Mouse (Mus musculus): Measurements from ENCODE around the gene Gorasp1. TPM values are rescaled to one million over a fixed set of nuclear protein-coding genes. Genes with fewer than 3 reads are reported as not detected.

Gene Gorasp1
- polyA plus RNA-seq, 1 experiment from 2014 or later, result 23.2 TPM

DNA sequence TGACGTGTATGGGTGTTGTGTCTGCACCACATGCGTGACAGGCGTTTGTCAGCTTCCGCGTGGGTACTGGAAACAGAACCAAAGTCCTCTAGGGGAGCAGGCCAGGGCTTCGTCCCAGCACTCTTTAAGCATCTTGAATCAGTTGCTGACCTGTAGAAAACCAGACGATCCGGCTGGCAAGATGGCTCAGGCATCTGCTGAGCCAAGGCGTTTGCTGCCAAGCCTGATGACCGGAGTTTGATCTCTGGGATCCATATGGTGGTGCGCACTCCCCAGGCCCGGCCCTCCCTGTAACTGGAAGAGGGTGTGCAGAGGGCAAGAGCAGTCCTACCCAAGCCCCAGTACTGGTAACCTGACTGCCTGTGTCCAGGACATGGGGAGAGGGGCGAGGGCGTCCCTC is 4.5 kb upstream of the Gorasp1 start:
- Histone ChIP-seq H3K4me1 (ENCODE audit: control insufficient read depth in 2 of 2, insufficient read depth in 2 of 2, low read length in 2 of 2) (peaks cover 3 to 4% of the 10 kb centered on the region in 2 experiments; a peak in 2 of 4 replicates), H3K4me2 (ENCODE audit: low read length) (no peak overlapping the region), H3K9ac (ENCODE audit: low read length) (no peak overlapping the region), H3K27me3 (ENCODE audit: control insufficient read depth, insufficient read depth, low read length) (no peaks in the 10 kb centered on the region), H3K27ac (replicated peaks in 1 of 2; ENCODE audit: control insufficient read depth in 1 of 2, insufficient read depth in 1 of 2, low read depth in 2 of 2, low read length in 2 of 2) (no peak overlapping the region), H3K9me3 (ENCODE audit: control insufficient read depth, low read length) (no peaks in the 10 kb centered on the region), H3K36me3 (ENCODE audit: control insufficient read depth, insufficient read depth, low read length) (no peaks in the 10 kb centered on the region), H3K4me3 (ENCODE audit: control insufficient read depth in 1 of 2, insufficient read depth in 1 of 2, low read depth in 1 of 2, low read length in 2 of 2) (no peak overlapping the region)
- ATAC-seq (ENCODE audit: insufficient number of reproducible peaks, insufficient read depth, low FRiP score, low read depth), result no peak
- 88% methylated on average over 14 of the region's 14 CpGs for WGBS

DNA sequence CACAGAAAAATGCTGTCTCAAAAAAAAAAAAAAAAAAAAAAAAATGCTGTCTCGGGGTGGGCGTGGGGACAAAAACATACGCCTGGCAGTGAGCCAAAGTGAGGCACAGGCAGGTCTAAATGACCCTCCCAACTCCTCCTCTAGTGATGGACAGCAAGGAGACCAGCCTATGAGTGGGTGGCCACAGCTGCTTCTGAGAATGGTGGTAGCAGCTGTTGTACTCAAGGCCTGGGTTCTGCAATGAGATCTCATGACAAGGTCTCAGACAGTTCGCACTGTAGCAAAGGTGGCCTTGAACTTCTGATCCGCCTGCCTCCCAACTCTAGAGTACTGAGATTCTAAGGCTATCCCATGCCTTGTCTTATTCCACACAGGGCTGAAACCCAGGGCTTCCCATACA is 4.0 kb upstream of the Gorasp1 start:
- Histone ChIP-seq H3K4me2 (ENCODE audit: low read length) (no peak overlapping the region), H3K36me3 (ENCODE audit: control insufficient read depth, insufficient read depth, low read length) (no peaks in the 10 kb centered on the region), H3K27me3 (ENCODE audit: control insufficient read depth, insufficient read depth, low read length) (no peaks in the 10 kb centered on the region), H3K4me1 (ENCODE audit: control insufficient read depth in 2 of 2, insufficient read depth in 2 of 2, low read length in 2 of 2) (peaks cover 5 to 9% of the 10 kb centered on the region in 2 experiments), H3K27ac (replicated peaks in 1 of 2; ENCODE audit: control insufficient read depth in 1 of 2, insufficient read depth in 1 of 2, low read depth in 2 of 2, low read length in 2 of 2) (no peak overlapping the region), H3K9ac (ENCODE audit: low read length) (no peak overlapping the region), H3K4me3 (ENCODE audit: control insufficient read depth in 1 of 2, insufficient read depth in 1 of 2, low read depth in 1 of 2, low read length in 2 of 2) (no peak overlapping the region), H3K9me3 (ENCODE audit: control insufficient read depth, low read length) (no peaks in the 10 kb centered on the region)
- 71% methylated on average over 5 of the region's 5 CpGs for WGBS
- ATAC-seq (ENCODE audit: insufficient number of reproducible peaks, insufficient read depth, low FRiP score, low read depth), result no peak

DNA sequence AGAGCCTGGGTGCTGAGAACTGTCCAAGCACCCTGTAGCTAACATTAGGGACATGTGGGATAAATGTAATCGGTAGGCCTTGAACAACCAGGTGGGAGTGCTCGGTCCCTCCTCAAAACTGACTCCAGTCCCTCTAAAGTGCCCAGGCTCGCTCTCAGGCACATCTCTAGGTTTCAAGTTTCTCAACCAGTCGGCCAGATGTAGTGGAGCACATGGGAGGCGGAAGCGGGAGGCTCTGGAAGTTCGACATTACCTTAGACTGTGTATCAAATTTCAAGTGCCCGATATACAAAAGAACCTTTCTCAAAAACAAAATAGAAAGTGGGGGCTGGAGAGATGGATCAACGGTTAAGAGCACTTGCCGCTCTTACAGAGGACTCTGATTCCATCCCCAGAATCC is 2.3 kb upstream of the Gorasp1 start:
- 79% methylated on average over 10 of the region's 10 CpGs for WGBS
- Histone ChIP-seq H3K27me3 (ENCODE audit: control insufficient read depth, insufficient read depth, low read length) (no peaks in the 10 kb centered on the region), H3K4me1 (ENCODE audit: control insufficient read depth in 2 of 2, insufficient read depth in 2 of 2, low read length in 2 of 2) (peaks cover 8 to 11% of the 10 kb centered on the region in 2 experiments), H3K36me3 (ENCODE audit: control insufficient read depth, insufficient read depth, low read length) (no peaks in the 10 kb centered on the region), H3K4me2 (ENCODE audit: low read length) (no peak overlapping the region), H3K27ac (replicated peaks in 1 of 2; ENCODE audit: control insufficient read depth in 1 of 2, insufficient read depth in 1 of 2, low read depth in 2 of 2, low read length in 2 of 2) (no peak overlapping the region), H3K9me3 (ENCODE audit: control insufficient read depth, low read length) (no peaks in the 10 kb centered on the region), H3K9ac (ENCODE audit: low read length) (no peak overlapping the region), H3K4me3 (ENCODE audit: control insufficient read depth in 1 of 2, insufficient read depth in 1 of 2, low read depth in 1 of 2, low read length in 2 of 2) (no peak overlapping the region)
- no peak for ATAC-seq (ENCODE audit: insufficient number of reproducible peaks, insufficient read depth, low FRiP score, low read depth)

GRCm38 (mm10) chr9:119938496-119938895 is 1.1 kb upstream of the Gorasp1 start:
- no peak overlapping the region for H3K4me2 ChIP-seq (ENCODE audit: low read length)
- H3K4me3 ChIP-seq (ENCODE audit: control insufficient read depth in 1 of 2, insufficient read depth in 1 of 2, low read depth in 1 of 2, low read length in 2 of 2), result no peak overlapping the region
- H3K9me3 ChIP-seq (ENCODE audit: control insufficient read depth, low read length), result no peaks in the 10 kb centered on the region
- H3K27ac ChIP-seq (replicated peaks in 1 of 2; ENCODE audit: control insufficient read depth in 1 of 2, insufficient read depth in 1 of 2, low read depth in 2 of 2, low read length in 2 of 2), result no peak overlapping the region
- H3K27me3 ChIP-seq (ENCODE audit: control insufficient read depth, insufficient read depth, low read length), result no peaks in the 10 kb centered on the region
- H3K4me1 ChIP-seq (ENCODE audit: control insufficient read depth in 2 of 2, insufficient read depth in 2 of 2, low read length in 2 of 2), result peaks cover 8 to 11% of the 10 kb centered on the region in 2 experiments
- no peak overlapping the region for H3K9ac ChIP-seq (ENCODE audit: low read length)
- H3K36me3 ChIP-seq (ENCODE audit: control insufficient read depth, insufficient read depth, low read length), result no peaks in the 10 kb centered on the region
- ATAC-seq (ENCODE audit: insufficient number of reproducible peaks, insufficient read depth, low FRiP score, low read depth), result no peak
- WGBS, result 79% methylated on average over 4 of the region's 4 CpGs

DNA sequence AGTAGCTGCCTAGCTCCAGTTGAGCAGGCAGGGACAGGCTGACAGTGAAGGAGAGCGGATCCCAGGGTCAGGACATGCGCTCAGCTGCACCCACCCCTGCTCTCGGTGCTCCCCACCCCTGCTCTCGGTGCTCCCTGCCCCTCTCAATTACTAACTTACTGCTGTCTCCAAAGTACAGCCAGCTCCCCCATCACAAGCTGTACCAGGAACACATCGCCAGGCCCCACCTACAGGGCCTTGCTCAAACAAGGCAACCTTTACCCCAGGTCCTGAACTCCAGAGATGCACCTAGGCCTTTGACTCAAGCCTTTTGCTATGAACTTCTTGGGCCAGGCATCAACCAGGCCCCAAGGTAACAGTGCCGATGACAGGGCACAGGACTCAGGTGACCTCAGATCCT is 3.7 kb downstream of the Gorasp1 start:
- H3K36me3 ChIP-seq (ENCODE audit: control insufficient read depth, insufficient read depth, low read length), result peaks cover 38% of the 10 kb centered on the region
- no peak for ATAC-seq (ENCODE audit: insufficient number of reproducible peaks, insufficient read depth, low FRiP score, low read depth)

DNA sequence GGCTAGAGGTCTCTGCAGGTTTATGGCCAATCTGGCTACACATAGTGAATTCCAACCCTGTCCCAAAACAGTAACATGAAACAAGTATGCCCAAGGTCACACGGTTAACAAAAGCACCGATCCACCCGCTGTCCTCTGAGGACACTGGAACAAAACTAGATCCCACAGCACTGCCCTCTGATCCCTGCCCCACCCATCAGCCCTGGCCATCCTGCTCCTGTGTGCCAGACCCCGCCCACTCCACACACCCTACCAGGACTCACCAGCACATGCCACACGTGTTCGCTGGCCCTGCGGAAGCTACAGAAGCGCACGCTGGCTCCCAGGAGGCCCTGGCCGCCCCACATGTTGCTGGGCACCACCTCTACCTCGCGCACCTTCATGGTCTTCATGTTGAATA is 5.0 kb downstream of the Gorasp1 start:
- Histone ChIP-seq H3K36me3 (ENCODE audit: control insufficient read depth, insufficient read depth, low read length) (peaks cover 51% of the 10 kb centered on the region), H3K4me1 (ENCODE audit: control insufficient read depth in 2 of 2, insufficient read depth in 2 of 2, low read length in 2 of 2) (peaks cover 5 to 7% of the 10 kb centered on the region in 2 experiments), H3K4me2 (ENCODE audit: low read length) (no peak overlapping the region), H3K9me3 (ENCODE audit: control insufficient read depth, low read length) (no peaks in the 10 kb centered on the region), H3K27me3 (ENCODE audit: control insufficient read depth, insufficient read depth, low read length) (no peaks in the 10 kb centered on the region), H3K4me3 (ENCODE audit: control insufficient read depth in 1 of 2, insufficient read depth in 1 of 2, low read depth in 1 of 2, low read length in 2 of 2) (no peak overlapping the region), H3K9ac (ENCODE audit: low read length) (no peak overlapping the region), H3K27ac (replicated peaks in 1 of 2; ENCODE audit: control insufficient read depth in 1 of 2, insufficient read depth in 1 of 2, low read depth in 2 of 2, low read length in 2 of 2) (no peak overlapping the region)
- ATAC-seq (ENCODE audit: insufficient number of reproducible peaks, insufficient read depth, low FRiP score, low read depth), result no peak
- 84% methylated on average over 12 of the region's 12 CpGs for WGBS

More for the DNA sequence above, 3.7 kb downstream of the Gorasp1 start:
- no peaks in the 10 kb centered on the region for H3K9me3 ChIP-seq (ENCODE audit: control insufficient read depth, low read length)
- no peak overlapping the region for H3K9ac ChIP-seq (ENCODE audit: low read length)
- no peak overlapping the region for H3K4me2 ChIP-seq (ENCODE audit: low read length)
- WGBS, result 90% methylated on average over 5 of the region's 6 CpGs
- peaks cover 8 to 11% of the 10 kb centered on the region in 2 experiments for H3K4me1 ChIP-seq (ENCODE audit: control insufficient read depth in 2 of 2, insufficient read depth in 2 of 2, low read length in 2 of 2)
- H3K27me3 ChIP-seq (ENCODE audit: control insufficient read depth, insufficient read depth, low read length), result no peaks in the 10 kb centered on the region
- no peak overlapping the region for H3K4me3 ChIP-seq (ENCODE audit: control insufficient read depth in 1 of 2, insufficient read depth in 1 of 2, low read depth in 1 of 2, low read length in 2 of 2)
- H3K27ac ChIP-seq (replicated peaks in 1 of 2; ENCODE audit: control insufficient read depth in 1 of 2, insufficient read depth in 1 of 2, low read depth in 2 of 2, low read length in 2 of 2), result no peak overlapping the region

- Histone ChIP-seq H3K36me3 (ENCODE audit: control insufficient read depth, insufficient read depth, low read length) (peaks cover 94% of the 10 kb centered on the region), H3K4me2 (ENCODE audit: low read length) (no peak overlapping the region)
Measured at GRCm38 (mm10) chr9:119926497-119926896, 10.9 kb downstream of the Gorasp1 start.

DNA sequence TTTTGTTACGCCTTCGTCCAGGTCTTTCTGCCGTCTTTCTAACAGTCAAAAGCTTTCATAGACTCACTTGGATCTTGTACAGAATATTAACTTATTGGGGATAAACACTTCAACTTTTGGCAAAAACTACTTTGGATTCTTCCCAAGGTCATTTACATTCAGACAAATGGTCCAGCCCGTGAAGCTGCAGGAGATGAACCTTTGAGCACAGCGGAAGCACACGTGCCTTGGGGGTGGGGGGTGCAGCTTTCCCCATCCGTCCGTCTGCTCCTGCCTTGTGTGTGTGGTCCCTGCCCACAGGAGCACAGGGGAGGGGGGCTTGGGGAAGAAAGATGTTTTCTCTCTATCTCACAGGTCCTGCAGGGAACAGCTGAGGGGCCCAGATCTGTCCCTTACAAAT is 11.6 kb downstream of the Gorasp1 start:
- no peak for ATAC-seq (ENCODE audit: insufficient number of reproducible peaks, insufficient read depth, low FRiP score, low read depth)
- WGBS, result 86% methylated on average over 8 of the region's 8 CpGs
- Histone ChIP-seq H3K4me2 (ENCODE audit: low read length) (no peak overlapping the region), H3K4me3 (ENCODE audit: control insufficient read depth in 1 of 2, insufficient read depth in 1 of 2, low read depth in 1 of 2, low read length in 2 of 2) (no peak overlapping the region), H3K27me3 (ENCODE audit: control insufficient read depth, insufficient read depth, low read length) (no peaks in the 10 kb centered on the region), H3K36me3 (ENCODE audit: control insufficient read depth, insufficient read depth, low read length) (peaks cover 94% of the 10 kb centered on the region), H3K4me1 (ENCODE audit: control insufficient read depth in 2 of 2, insufficient read depth in 2 of 2, low read length in 2 of 2) (no peaks in the 10 kb centered on the region), H3K27ac (replicated peaks in 1 of 2; ENCODE audit: control insufficient read depth in 1 of 2, insufficient read depth in 1 of 2, low read depth in 2 of 2, low read length in 2 of 2) (no peak overlapping the region), H3K9ac (ENCODE audit: low read length) (no peak overlapping the region), H3K9me3 (ENCODE audit: control insufficient read depth, low read length) (no peaks in the 10 kb centered on the region)

More at GRCm38 (mm10) chr9:119926497-119926896, 10.9 kb downstream of the Gorasp1 start:
- no peak for ATAC-seq (ENCODE audit: insufficient number of reproducible peaks, insufficient read depth, low FRiP score, low read depth)
- Histone ChIP-seq H3K9ac (ENCODE audit: low read length) (no peak overlapping the region), H3K4me1 (ENCODE audit: control insufficient read depth in 2 of 2, insufficient read depth in 2 of 2, low read length in 2 of 2) (no peaks in the 10 kb centered on the region), H3K9me3 (ENCODE audit: control insufficient read depth, low read length) (no peaks in the 10 kb centered on the region), H3K4me3 (ENCODE audit: control insufficient read depth in 1 of 2, insufficient read depth in 1 of 2, low read depth in 1 of 2, low read length in 2 of 2) (no peak overlapping the region), H3K27me3 (ENCODE audit: control insufficient read depth, insufficient read depth, low read length) (no peaks in the 10 kb centered on the region), H3K27ac (replicated peaks in 1 of 2; ENCODE audit: control insufficient read depth in 1 of 2, insufficient read depth in 1 of 2, low read depth in 2 of 2, low read length in 2 of 2) (no peak overlapping the region)
- 81% methylated on average over 5 of the region's 5 CpGs for WGBS
